Mouse (Mus musculus): ENCODE data around the gene Ereg. TPM values are rescaled to one million over a fixed set of nuclear protein-coding genes. Genes with fewer than 3 reads are reported as not detected.
A peak's percentile ranks its signal among the peaks of the same experiment; 100 is the strongest.

Gene Ereg
- polyA plus RNA-seq (2015; fragmentation: Nextera tagmentation; extraction: Ambion mirVana) = 0.07 and 0.15 TPM in 2 replicates

DNA sequence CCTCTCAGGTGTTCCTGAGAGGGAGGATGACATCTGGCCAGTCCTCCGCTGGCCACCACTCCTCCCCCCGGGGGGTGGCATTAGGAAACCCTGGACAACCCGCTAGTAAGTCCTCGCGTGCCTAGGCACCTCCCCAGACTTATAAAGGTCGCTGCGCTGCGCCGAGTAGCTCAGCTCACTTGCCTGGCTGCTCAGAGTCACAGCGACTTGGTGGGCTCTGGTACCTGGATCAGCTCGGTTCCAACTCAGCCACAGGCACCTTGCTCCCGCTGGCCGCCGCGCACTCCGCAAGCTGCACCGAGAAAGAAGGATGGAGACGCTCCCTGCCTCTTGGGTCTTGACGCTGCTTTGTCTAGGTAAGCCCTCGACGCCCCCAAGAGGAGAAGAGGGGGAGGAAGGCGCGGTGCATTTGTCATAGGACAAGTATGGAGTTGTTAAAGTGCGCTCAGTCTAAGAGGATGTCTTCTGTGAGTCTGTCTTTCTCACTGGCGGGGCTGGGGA is at the start of gene Ereg:
Gene Ereg, plus strand, starts transcription at position 173 of the 501 bp plus-strand sequence.
- H3K4me3 ChIP-seq (replicated peaks) = 0 out of 2 replicates have a peak within 1 kb of the TSS, but pooled peaks have one; percentile 7
- H3K27ac ChIP-seq (replicated peaks) = no peak within 1 kb of the TSS
- H3K9me3 ChIP-seq (replicated peaks) = no peaks in the 10 kb centered on the region
- no peaks in the 10 kb centered on the region for H3K36me3 ChIP-seq (replicated peaks)
- 3% methylated on average over 25 of the region's 25 CpGs for whole genome bisulfite sequencing (ENCODE audit: insufficient replicate concordance)
- no peak for ATAC-seq (ENCODE audit: insufficient read depth)
- peaks cover 28% of the 10 kb centered on the region for H3K27me3 ChIP-seq
- no peak within 1 kb of the TSS for H3K9ac ChIP-seq
- H3K4me1 ChIP-seq (replicated peaks) = no peaks in the 10 kb centered on the region
- no peak within 1 kb of the TSS for H3K4me2 ChIP-seq

DNA sequence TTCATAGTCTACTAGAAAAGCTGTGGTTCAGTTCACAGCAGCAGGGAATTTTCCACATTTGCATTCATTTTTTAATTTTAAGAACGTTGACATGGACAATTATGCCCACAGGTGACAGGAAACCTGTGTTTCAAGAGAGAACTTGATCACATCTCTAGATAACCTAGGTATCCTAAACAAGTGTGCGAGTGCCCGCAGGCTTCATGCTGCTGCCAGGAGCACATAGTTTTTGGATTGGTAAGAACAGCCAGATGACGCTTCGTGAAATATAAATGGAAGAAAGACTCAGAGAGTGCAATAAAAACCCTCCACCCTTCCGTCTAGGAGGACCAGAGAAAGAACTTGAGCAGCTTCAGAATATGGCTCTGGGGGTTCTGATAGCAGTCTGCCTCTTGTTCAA is 47.3 kb upstream of the Ereg start, which contains the start of gene Epgn:
Gene Epgn, plus strand, starts transcription at position 301 of the 400 bp plus-strand sequence.
- H3K4me3 ChIP-seq (replicated peaks) = no peak within 1 kb of the TSS
- no peaks in the 10 kb centered on the region for H3K4me1 ChIP-seq (replicated peaks)
- H3K9me3 ChIP-seq (replicated peaks) = no peaks in the 10 kb centered on the region
- H3K27ac ChIP-seq (replicated peaks) = no peak within 1 kb of the TSS
- 65% methylated on average over 6 of the region's 6 CpGs for whole genome bisulfite sequencing (ENCODE audit: insufficient replicate concordance)
- no peaks in the 10 kb centered on the region for H3K36me3 ChIP-seq (replicated peaks)
- H3K27me3 ChIP-seq = no peaks in the 10 kb centered on the region
- no peak for ATAC-seq (ENCODE audit: insufficient read depth)
- no peak within 1 kb of the TSS for H3K9ac ChIP-seq
- no peak within 1 kb of the TSS for H3K4me2 ChIP-seq

DNA sequence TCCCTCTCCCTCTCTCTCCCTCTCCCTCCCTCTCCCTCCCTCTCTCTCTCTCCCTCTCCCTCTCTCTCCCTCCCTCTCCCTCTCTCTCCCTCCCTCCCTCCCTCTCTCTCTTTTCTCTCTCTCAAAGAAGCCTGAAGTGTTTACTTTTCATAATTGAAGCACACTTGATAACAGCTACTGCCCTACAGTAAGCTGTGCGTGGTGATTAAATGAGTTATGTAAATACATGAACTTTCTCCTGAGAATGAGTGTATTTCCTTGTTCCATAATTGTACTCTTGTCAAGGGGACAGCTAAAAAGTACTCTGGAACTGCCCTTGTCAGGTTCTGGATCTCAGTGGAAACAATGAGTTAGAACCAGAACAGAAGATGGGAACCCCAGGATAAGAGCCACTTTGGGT is 46.6 kb upstream of the Ereg start:
- no peak for ATAC-seq (ENCODE audit: insufficient read depth)
- 38% methylated on average over 1 of the region's 1 CpGs for WGBS (ENCODE audit: insufficient replicate concordance)
- no peak overlapping the region for H3K4me3 ChIP-seq (replicated peaks)
- no peaks in the 10 kb centered on the region for H3K4me1 ChIP-seq (replicated peaks)
- H3K27ac ChIP-seq (replicated peaks) = no peak overlapping the region
- no peak overlapping the region for H3K4me2 ChIP-seq
- no peaks in the 10 kb centered on the region for H3K36me3 ChIP-seq (replicated peaks)
- H3K9ac ChIP-seq = no peak overlapping the region
- no peaks in the 10 kb centered on the region for H3K9me3 ChIP-seq (replicated peaks)
- no peaks in the 10 kb centered on the region for H3K27me3 ChIP-seq

DNA sequence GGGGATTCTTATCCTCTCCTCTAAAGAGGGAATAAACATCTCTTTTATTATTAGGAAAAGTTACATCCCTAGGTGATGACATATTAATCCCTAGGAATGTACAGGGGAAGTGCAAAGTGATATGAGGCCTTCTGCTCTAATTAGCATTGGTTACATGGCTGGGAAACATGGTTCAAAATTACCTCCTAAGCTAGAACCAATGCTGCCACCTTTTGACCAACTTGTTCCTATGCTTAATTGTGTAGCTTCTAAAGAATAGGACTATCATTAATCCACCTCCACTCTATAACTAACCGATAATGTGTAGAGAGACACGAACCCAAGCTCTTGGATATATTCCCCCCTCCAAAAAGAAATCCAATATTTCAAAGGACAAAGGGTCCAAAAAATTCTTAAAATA is 43.8 kb upstream of the Ereg start:
- Histone ChIP-seq H3K36me3 (replicated peaks) (no peaks in the 10 kb centered on the region), H3K27me3 (no peaks in the 10 kb centered on the region), H3K4me3 (replicated peaks) (no peak overlapping the region), H3K9ac (no peak overlapping the region), H3K27ac (replicated peaks) (no peak overlapping the region), H3K9me3 (replicated peaks) (no peaks in the 10 kb centered on the region), H3K4me2 (no peak overlapping the region), H3K4me1 (replicated peaks) (no peaks in the 10 kb centered on the region)
- WGBS (ENCODE audit: insufficient replicate concordance) = 52% methylated on average over 2 of the region's 2 CpGs
- ATAC-seq (ENCODE audit: insufficient read depth) = no peak

DNA sequence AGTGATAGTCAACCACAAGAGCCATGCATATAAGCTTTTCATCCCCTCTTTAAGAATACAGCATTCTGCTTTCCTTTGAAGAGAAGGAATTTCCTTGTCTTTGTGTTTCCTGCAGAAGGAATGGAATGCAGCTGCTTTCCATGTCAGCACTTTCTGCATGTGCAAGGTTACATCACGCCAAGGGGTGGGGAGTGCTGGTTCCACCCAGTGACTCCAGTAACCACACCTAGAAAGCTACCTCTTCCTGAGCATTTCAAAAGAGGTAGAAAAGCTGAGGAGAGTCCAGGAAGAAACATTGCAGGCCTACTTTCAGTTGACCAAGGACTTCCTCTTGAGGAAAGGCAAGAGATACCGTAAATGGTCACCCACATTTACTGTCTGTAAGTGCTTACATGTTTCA is 39.1 kb upstream of the Ereg start:
- Histone ChIP-seq H3K9ac (no peak overlapping the region), H3K4me2 (no peak overlapping the region), H3K4me3 (replicated peaks) (no peak overlapping the region), H3K36me3 (replicated peaks) (no peaks in the 10 kb centered on the region), H3K27ac (replicated peaks) (no peak overlapping the region), H3K27me3 (no peaks in the 10 kb centered on the region), H3K9me3 (replicated peaks) (no peaks in the 10 kb centered on the region), H3K4me1 (replicated peaks) (no peaks in the 10 kb centered on the region)
- no peak for ATAC-seq (ENCODE audit: insufficient read depth)
- 47% methylated on average over 2 of the region's 2 CpGs for WGBS (ENCODE audit: insufficient replicate concordance)

DNA sequence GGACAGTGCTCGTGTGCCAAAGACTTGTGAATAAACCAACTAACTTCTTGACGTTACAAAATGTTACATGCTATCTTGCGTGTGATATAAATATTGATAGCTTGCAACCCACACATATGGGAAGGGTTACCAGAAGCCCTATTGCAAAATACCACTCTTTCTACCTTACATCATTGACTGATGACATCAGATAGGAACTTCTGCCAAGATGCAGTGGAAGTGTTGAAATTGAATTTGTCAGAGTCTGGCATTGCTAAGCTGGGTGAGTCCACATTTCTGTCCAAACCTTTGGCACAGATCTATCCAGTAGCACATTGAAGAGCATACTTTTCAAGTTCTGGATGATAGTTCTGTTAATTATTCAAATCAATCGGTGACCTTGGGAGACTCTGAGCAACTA is 37.8 kb upstream of the Ereg start:
- Histone ChIP-seq H3K9ac (no peak overlapping the region), H3K4me3 (replicated peaks) (no peak overlapping the region), H3K4me2 (no peak overlapping the region), H3K27ac (replicated peaks) (no peak overlapping the region), H3K4me1 (replicated peaks) (no peaks in the 10 kb centered on the region), H3K27me3 (no peaks in the 10 kb centered on the region), H3K36me3 (replicated peaks) (no peaks in the 10 kb centered on the region), H3K9me3 (replicated peaks) (no peaks in the 10 kb centered on the region)
- 72% methylated on average over 4 of the region's 4 CpGs for WGBS (ENCODE audit: insufficient replicate concordance)
- no peak for ATAC-seq (ENCODE audit: insufficient read depth)

DNA sequence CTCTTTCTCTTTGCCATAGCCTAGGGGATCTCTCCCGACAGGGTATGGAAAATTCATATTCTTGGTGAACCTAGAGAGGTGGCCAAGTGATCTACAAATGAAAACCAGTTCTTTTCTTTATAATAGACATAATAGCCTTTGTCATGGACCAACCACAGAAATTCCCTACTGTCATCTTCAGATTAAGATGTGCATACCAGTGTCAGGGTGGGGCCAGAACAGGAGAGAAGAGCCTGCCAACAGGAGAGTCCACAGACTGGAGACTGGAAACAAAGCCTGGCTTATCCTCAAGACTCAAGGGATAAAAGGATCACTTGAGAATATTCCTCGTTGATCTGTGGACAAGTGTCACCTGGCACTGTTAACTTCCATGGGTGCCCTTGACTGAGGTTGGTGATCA is 36.7 kb upstream of the Ereg start:
- H3K27me3 ChIP-seq = no peaks in the 10 kb centered on the region
- 44% methylated on average over 2 of the region's 2 CpGs for WGBS (ENCODE audit: insufficient replicate concordance)
- no peak overlapping the region for H3K4me2 ChIP-seq
- H3K27ac ChIP-seq (replicated peaks) = no peak overlapping the region
- H3K9ac ChIP-seq = no peak overlapping the region
- H3K36me3 ChIP-seq (replicated peaks) = no peaks in the 10 kb centered on the region
- no peak overlapping the region for H3K4me3 ChIP-seq (replicated peaks)
- no peaks in the 10 kb centered on the region for H3K9me3 ChIP-seq (replicated peaks)
- ATAC-seq (ENCODE audit: insufficient read depth) = no peak
- H3K4me1 ChIP-seq (replicated peaks) = no peaks in the 10 kb centered on the region

DNA sequence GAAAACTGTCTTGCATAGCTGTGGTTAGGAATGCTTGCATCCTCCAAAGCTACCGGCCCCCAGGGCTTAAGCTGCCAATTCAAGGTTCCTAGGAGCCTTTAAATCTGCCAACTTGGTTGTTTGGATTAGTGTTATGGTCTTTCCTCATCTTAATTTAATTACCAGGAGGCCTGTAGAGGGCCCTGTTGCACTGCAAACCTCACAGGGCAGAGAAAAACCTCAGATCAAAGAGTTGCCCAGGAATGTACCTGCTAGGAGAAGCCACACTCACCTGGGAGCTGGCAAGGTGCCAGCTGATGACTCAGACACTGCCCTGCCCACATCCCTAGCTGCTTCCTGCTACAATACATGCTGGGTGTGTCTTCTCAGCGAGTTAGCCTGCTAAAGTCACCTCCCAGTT is 35.9 kb upstream of the Ereg start:
- Histone ChIP-seq H3K27me3 (no peaks in the 10 kb centered on the region), H3K4me2 (no peak overlapping the region), H3K4me3 (replicated peaks) (no peak overlapping the region), H3K4me1 (replicated peaks) (no peaks in the 10 kb centered on the region), H3K9ac (no peak overlapping the region), H3K27ac (replicated peaks) (no peak overlapping the region), H3K36me3 (replicated peaks) (no peaks in the 10 kb centered on the region), H3K9me3 (replicated peaks) (no peaks in the 10 kb centered on the region)
- WGBS (ENCODE audit: insufficient replicate concordance) = 10% methylated on average over 2 of the region's 2 CpGs
- ATAC-seq (ENCODE audit: insufficient read depth) = no peak

DNA sequence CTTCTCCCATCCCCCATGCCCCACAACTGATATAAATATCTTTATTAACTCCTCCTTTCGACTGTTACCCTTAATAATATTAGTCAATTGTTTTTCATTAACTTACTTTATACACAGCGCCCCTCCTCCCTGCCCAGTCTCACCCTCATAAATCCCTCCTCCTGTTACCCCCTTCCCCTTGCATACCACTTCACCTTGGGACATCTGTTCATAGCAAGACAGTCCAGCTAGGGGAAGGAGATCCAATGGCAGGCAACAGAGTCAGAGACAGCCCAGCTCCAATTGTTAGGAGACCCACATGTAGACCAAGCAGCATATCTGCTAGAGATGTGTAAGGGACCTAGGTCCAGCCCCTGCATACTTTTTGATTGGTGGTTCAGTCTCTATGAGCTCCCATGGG is 35.5 kb upstream of the Ereg start:
- H3K4me2 ChIP-seq = no peak overlapping the region
- H3K4me1 ChIP-seq (replicated peaks) = no peaks in the 10 kb centered on the region
- no peak overlapping the region for H3K27ac ChIP-seq (replicated peaks)
- no peak overlapping the region for H3K9ac ChIP-seq
- no peak for ATAC-seq (ENCODE audit: insufficient read depth)
- H3K36me3 ChIP-seq (replicated peaks) = no peaks in the 10 kb centered on the region
- H3K27me3 ChIP-seq = no peaks in the 10 kb centered on the region
- 55% methylated on average over 2 of the region's 2 CpGs for WGBS (ENCODE audit: insufficient replicate concordance)
- H3K4me3 ChIP-seq (replicated peaks) = no peak overlapping the region
- no peaks in the 10 kb centered on the region for H3K9me3 ChIP-seq (replicated peaks)

DNA sequence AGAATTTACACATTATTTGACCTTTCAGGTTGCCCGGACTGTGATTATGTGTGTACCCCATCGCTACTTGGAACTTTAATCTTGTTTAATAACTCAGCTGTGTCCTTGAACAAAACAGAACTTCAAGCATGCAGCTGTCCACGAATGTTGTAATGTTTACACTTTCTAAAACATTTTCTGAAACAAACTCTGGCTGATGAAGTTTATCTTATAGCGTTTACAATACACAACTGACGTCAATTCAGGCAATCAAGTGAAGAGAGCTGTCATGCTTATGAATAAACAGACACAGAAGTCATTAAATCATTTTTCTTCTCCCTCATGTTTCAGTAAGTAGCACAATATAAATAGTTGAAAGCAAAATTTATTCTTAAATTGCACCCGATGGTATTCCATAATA is 26.4 kb upstream of the Ereg start:
- Histone ChIP-seq H3K4me3 (replicated peaks) (no peak overlapping the region), H3K27ac (replicated peaks) (no peak overlapping the region), H3K9ac (no peak overlapping the region), H3K9me3 (replicated peaks) (no peaks in the 10 kb centered on the region), H3K4me2 (no peak overlapping the region), H3K36me3 (replicated peaks) (no peaks in the 10 kb centered on the region), H3K4me1 (replicated peaks) (no peaks in the 10 kb centered on the region), H3K27me3 (no peaks in the 10 kb centered on the region)
- ATAC-seq (ENCODE audit: insufficient read depth) = no peak
- WGBS (ENCODE audit: insufficient replicate concordance) = 58% methylated on average over 6 of the region's 6 CpGs

DNA sequence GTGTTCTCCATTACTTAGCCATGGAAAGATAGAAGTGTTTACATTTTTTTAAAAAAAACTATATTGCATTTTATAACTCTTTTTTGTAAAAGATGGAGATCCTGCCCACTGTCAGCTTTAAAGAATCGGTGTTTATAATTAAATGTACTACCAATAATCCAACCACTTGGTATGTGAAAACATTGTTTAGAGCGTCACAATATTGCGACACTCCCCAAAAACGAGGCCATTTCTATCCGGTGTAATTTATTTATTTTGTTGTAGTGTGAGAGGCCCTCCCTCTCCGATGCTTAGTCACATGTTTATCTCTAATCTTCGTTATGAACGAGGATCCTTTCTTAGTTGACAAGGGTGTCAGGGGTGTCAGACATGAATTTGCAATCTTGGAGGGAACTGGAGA is 26.0 kb upstream of the Ereg start:
- Histone ChIP-seq H3K4me2 (no peak overlapping the region), H3K9me3 (replicated peaks) (no peaks in the 10 kb centered on the region), H3K4me3 (replicated peaks) (no peak overlapping the region), H3K9ac (no peak overlapping the region), H3K27ac (replicated peaks) (no peak overlapping the region), H3K27me3 (no peaks in the 10 kb centered on the region), H3K4me1 (replicated peaks) (no peaks in the 10 kb centered on the region), H3K36me3 (replicated peaks) (no peaks in the 10 kb centered on the region)
- ATAC-seq (ENCODE audit: insufficient read depth) = no peak
- WGBS (ENCODE audit: insufficient replicate concordance) = 58% methylated on average over 8 of the region's 8 CpGs

DNA sequence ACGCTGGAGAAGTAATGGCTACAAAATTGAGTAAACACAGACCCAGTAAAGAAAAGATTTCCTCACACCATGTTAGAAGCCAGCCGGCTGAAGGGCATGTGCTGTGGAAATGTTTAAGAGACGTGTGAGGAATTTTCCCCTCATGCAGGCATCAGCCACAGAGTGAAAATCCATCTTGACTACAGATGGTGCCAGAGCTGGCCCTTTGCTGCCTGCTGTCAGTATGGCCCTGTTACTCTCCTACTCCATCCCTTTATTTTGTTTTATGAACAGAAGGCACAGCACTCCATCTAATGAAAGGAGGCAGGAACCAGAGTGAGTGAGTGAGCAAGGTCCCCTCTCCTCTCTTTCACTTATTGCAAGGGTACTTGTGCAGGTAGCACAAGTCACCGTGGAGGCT is 2.1 kb upstream of the Ereg start:
- Histone ChIP-seq H3K9me3 (replicated peaks) (no peaks in the 10 kb centered on the region), H3K36me3 (replicated peaks) (no peaks in the 10 kb centered on the region), H3K27me3 (peaks cover 28% of the 10 kb centered on the region), H3K4me3 (replicated peaks) (no peak overlapping the region), H3K4me2 (no peak overlapping the region), H3K9ac (no peak overlapping the region), H3K27ac (replicated peaks) (no peak overlapping the region), H3K4me1 (replicated peaks) (no peaks in the 10 kb centered on the region)
- ATAC-seq (ENCODE audit: insufficient read depth) = no peak
- 58% methylated on average over 4 of the region's 4 CpGs for WGBS (ENCODE audit: insufficient replicate concordance)
